Mouse (Mus musculus) lung, adult 2 months (tissue): ENCODE results near the gene Rnaseh2c.

Experiments
- CTCF ChIP-seq: fragments of 200-500 bp; IDR thresholded peaks from 2 replicates; pipeline ENCODE4 v1.5.1; 2011; ENCODE audit warnings: mild to moderate bottlenecking, low read length, control low read depth; ENCODE audit not compliant: insufficient read depth
- POLR2A ChIP-seq: fragments of 200-500 bp; IDR thresholded peaks from 2 replicates; pipeline ENCODE4 v1.6.1; 2011; ENCODE audit warnings: low read depth, mild to moderate bottlenecking, control low read depth, low read length, borderline replicate concordance; ENCODE audit errors: extremely low read depth

GRCm38 (mm10) chr19:5625311-5625710 lies 23.6 kb downstream of the Rnaseh2c start:
- no peak for TF ChIP-seq CTCF
- TF ChIP-seq POLR2A: no peak
